Mouse (Mus musculus): ENCODE measurements around the gene B4galnt4. TPM values are rescaled to one million over a fixed set of nuclear protein-coding genes. Genes with fewer than 3 reads are reported as not detected.

The B4galnt4 gene
- polyA plus RNA-seq, 1 experiment from 2014 or later = 50.0 TPM

DNA sequence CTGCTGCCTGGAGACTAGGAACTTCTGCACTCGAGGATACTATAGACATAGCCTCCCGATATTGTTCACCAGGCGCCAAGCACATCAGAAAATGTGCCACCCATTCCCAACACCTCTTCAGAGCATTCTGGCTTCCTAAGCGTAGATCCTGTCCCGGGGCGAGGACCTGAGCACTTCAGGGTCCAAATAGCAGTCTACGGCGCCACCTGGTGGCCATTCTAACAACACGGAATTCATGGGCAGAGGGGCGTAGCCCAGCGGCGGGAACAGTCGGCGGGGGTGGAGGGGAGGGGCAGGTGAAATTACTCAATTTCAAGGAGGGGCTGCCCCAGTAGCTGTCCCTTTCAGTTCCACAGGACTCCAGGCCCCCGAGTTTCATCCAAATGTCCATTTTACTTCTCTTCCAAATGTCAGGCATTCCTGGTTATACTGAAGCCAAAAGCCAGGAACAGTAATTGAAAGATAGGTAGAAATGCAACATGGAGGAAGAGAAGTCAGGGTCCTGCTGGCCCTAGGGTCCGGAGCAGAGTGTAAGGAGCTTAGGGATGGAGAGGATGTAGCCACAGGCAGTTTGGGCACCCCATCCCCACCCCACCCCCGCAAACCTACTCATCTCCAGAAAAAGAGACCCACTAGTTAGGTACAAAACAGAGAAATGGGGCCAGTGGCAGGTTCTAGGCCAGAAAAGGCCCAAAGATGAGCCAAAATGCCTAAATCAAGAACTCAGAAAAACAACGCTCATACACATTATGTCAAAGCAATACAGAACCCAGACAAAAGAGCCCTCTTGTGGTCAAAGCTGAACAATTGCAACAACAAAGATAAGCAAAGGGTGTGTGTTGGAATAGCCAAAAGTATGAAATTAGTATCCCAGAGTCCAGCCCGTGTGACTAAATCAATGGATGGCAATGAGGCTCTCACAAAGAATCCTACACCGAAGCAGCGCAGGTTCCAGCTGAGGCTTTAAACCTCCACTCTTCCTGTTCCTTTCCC lies 12.4 kb upstream of the B4galnt4 start:
- 9% methylated on average over 21 of the region's 21 CpGs for WGBS
- ATAC-seq (replicated peaks) = peak; percentile 94
- H3K9ac ChIP-seq (replicated peaks) = peak overlapping the region; percentile 51

DNA sequence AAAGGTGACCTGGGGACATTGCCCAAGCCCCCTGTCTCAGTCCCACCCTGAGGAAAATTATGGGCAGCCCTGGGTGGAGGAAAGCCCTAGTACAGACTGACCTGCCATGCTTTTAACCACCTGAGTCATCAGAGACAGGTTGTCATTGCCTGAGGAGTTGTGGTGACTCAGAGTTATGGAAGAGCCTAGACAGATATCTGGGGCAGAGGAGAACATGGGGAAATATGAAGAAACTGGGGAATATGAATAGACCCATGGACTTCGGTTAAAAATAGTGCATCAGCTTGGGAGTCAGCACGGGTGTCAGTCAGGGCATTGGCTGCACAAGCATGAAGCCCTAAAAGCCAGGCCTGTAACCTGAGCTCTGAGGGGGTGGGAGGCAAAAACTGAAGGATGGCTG lies 11.6 kb upstream of the B4galnt4 start:
- 91% methylated on average over 2 of the region's 2 CpGs for WGBS
- Histone ChIP-seq H3K4me1 (peaks cover 14% of the 10 kb centered on the region), H3K27me3 (no peaks in the 10 kb centered on the region), H3K36me3 (no peaks in the 10 kb centered on the region), H3K27ac (replicated peaks) (no peak overlapping the region), H3K4me3 (no peak overlapping the region), H3K9me3 (no peaks in the 10 kb centered on the region), H3K9ac (replicated peaks) (no peak overlapping the region), H3K4me2 (replicated peaks) (no peak overlapping the region)
- ATAC-seq (replicated peaks) = no peak

More for the DNA sequence above, 12.4 kb upstream of the B4galnt4 start:
- H3K9me3 ChIP-seq = no peaks in the 10 kb centered on the region
- no peaks in the 10 kb centered on the region for H3K27me3 ChIP-seq
- peak overlapping the region; percentile 78 for H3K27ac ChIP-seq (replicated peaks)
- H3K4me2 ChIP-seq (replicated peaks) = peak overlapping the region; percentile 74
- H3K4me1 ChIP-seq = peaks cover 14% of the 10 kb centered on the region
- no peaks in the 10 kb centered on the region for H3K36me3 ChIP-seq
- H3K4me3 ChIP-seq = peak overlapping the region; percentile 41

DNA sequence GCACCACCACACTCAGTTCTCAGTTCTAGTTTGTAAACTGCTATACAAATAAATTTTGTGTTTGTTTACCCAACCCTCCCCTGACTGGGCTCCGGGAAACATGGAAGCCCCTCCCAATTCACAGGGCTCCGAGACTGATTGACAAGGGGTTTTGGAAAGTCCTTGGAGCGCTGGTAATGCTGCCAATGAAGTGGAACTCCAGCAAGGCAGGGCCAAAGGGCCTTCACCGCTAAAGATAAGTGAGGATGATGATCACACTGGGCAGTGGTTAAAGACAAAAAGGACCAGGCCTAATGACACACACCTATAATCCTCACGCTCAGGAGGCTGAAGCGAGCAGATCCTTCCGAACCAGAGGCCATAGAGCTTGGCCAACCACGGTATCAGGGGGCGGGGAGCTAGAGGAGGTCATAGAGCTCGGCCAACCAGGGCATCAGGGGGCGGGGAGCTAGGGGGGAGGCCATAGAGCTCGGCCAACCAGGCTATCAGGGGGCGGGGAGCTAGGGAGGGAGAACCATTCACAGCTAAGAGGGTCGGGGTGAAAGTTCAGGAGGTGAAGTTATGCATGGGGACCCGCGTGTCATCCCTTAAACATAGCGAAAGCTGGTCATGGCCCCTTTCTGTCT lies 9.7 kb upstream of the B4galnt4 start:
- WGBS = 76% methylated on average over 17 of the region's 17 CpGs

DNA sequence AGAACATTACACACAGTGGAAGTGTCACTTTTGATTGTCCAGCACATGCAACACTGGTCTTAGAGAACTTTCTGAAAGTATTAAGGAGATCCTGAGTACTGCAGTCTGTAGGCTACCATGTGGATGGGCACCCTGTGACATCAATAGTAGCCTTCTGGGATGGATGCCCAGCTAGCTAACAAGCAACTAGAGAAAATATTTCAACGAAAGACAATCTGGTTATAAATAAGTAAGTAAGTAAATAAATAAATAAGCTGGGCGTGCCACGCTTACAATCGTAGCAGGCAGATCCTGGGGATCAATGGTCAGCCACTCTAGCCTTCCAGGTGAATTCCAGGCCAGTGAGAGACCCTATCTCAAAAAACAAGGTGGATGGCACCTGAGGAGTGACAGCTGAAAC lies 8.9 kb upstream of the B4galnt4 start:
- H3K36me3 ChIP-seq = no peaks in the 10 kb centered on the region
- no peaks in the 10 kb centered on the region for H3K27me3 ChIP-seq
- no peaks in the 10 kb centered on the region for H3K9me3 ChIP-seq
- no peak for ATAC-seq (replicated peaks)
- peaks cover 14% of the 10 kb centered on the region for H3K4me1 ChIP-seq
- H3K4me3 ChIP-seq = no peak overlapping the region
- no peak overlapping the region for H3K9ac ChIP-seq (replicated peaks)
- 94% methylated on average over 4 of the region's 4 CpGs for WGBS
- H3K27ac ChIP-seq (replicated peaks) = no peak overlapping the region
- no peak overlapping the region for H3K4me2 ChIP-seq (replicated peaks)

More for the DNA sequence above, 9.7 kb upstream of the B4galnt4 start:
- Histone ChIP-seq H3K4me1 (peaks cover 14% of the 10 kb centered on the region), H3K4me2 (replicated peaks) (no peak overlapping the region), H3K4me3 (no peak overlapping the region), H3K27ac (replicated peaks) (no peak overlapping the region), H3K9ac (replicated peaks) (no peak overlapping the region), H3K9me3 (no peaks in the 10 kb centered on the region), H3K27me3 (no peaks in the 10 kb centered on the region), H3K36me3 (no peaks in the 10 kb centered on the region)
- no peak for ATAC-seq (replicated peaks)

DNA sequence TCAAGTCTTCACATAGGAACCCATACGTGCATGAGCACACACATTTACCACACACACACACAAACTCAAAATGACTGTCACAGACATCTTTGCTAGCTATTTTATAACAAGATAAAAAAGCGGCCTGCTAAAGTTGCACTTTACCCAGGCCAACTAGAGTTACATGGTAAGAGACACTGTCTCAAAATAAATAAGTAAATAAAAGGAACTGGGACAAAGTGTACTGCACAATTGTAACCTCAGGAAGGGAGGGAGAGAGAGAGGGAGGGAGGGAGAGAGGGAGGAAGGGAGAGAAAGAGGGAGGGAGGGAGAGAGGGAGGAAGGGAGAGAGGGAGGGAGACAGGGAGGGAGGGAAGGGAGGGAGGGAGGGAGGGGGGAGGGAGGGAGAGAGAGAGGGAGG lies 8.5 kb upstream of the B4galnt4 start:
- Histone ChIP-seq H3K36me3 (no peaks in the 10 kb centered on the region), H3K27me3 (no peaks in the 10 kb centered on the region), H3K4me3 (no peak overlapping the region), H3K9ac (replicated peaks) (no peak overlapping the region), H3K27ac (replicated peaks) (no peak overlapping the region), H3K4me1 (peaks cover 10% of the 10 kb centered on the region), H3K4me2 (replicated peaks) (no peak overlapping the region), H3K9me3 (no peaks in the 10 kb centered on the region)
- 81% methylated on average over 2 of the region's 2 CpGs for WGBS
- ATAC-seq (replicated peaks) = no peak

DNA sequence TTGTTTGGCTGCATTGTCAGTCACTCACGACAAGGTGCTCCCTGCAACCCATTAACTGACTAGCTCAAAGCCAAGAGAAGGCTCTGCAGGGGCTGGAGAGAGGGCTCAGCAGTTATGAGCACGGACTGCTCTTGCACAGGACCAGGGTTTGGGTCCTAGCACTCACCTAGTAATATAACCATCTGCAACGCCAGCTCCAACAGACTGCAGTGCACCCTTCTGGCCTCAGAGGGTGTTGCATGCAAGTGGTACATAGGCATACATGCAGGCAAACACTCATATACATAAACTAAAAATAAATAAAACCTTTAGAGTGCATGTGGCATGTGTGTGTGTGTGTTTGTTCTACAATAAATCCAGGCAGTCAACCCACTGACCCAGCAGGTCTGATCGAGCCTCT lies 5.1 kb upstream of the B4galnt4 start:
- WGBS = 85% methylated on average over 4 of the region's 4 CpGs
- H3K36me3 ChIP-seq = no peaks in the 10 kb centered on the region

DNA sequence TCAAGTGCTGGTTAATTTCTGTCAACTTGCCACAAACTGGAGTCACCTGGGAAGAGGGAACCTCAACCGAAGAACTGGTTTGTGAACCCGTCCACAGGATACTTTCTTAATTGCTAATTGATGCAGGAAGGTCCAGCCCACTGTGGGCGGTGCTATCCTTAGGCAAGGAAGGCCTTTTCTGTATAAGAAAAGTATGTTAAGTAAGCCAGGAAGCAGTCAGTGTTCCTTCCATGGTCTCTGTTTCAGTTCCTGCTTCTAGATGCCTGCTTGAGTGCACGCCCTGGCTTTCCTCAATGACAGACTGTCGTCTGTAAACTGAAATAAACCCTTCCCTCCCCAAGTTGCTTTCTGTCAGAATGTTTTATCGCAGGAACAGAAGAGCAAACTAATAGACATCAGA lies 3.9 kb upstream of the B4galnt4 start:
- Histone ChIP-seq H3K36me3 (no peaks in the 10 kb centered on the region), H3K27me3 (no peaks in the 10 kb centered on the region), H3K4me1 (peaks cover 16% of the 10 kb centered on the region), H3K9ac (replicated peaks) (no peak overlapping the region), H3K4me2 (replicated peaks) (no peak overlapping the region), H3K9me3 (no peaks in the 10 kb centered on the region), H3K27ac (replicated peaks) (no peak overlapping the region), H3K4me3 (no peak overlapping the region)
- no peak for ATAC-seq (replicated peaks)
- 90% methylated on average over 6 of the region's 6 CpGs for WGBS

More for the DNA sequence above, 5.1 kb upstream of the B4galnt4 start:
- H3K4me3 ChIP-seq = no peak overlapping the region
- H3K4me1 ChIP-seq = peaks cover 8% of the 10 kb centered on the region
- no peak overlapping the region for H3K4me2 ChIP-seq (replicated peaks)
- H3K9ac ChIP-seq (replicated peaks) = no peak overlapping the region
- no peak overlapping the region for H3K27ac ChIP-seq (replicated peaks)
- H3K9me3 ChIP-seq = no peaks in the 10 kb centered on the region
- no peak for ATAC-seq (replicated peaks)
- H3K27me3 ChIP-seq = no peaks in the 10 kb centered on the region

DNA sequence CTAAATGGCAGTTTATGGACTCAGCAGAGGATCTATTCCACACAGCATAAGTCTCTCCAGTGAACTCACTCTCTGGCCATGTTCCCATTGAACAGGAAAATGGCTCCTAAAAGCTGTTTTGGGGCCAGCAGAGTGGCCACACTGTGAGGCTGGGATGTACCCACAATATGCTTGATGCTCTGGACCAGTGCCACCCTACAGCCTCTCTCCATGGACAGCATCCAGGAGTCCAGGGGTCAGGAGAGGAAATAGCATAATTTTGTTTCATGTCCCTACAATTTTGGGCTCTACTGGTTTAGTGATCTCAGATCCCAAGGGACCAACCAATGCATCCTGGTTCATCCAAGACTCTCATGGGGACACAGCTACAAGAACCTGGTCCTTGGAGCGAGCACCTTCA lies 3.4 kb upstream of the B4galnt4 start:
- no peak overlapping the region for H3K27ac ChIP-seq (replicated peaks)
- H3K4me3 ChIP-seq = no peak overlapping the region
- WGBS = 100% methylated on average over 1 of the region's 1 CpGs
- H3K9ac ChIP-seq (replicated peaks) = no peak overlapping the region
- peaks cover 21% of the 10 kb centered on the region for H3K4me1 ChIP-seq
- no peak overlapping the region for H3K4me2 ChIP-seq (replicated peaks)
- H3K36me3 ChIP-seq = no peaks in the 10 kb centered on the region
- no peaks in the 10 kb centered on the region for H3K9me3 ChIP-seq
- no peak for ATAC-seq (replicated peaks)
- no peaks in the 10 kb centered on the region for H3K27me3 ChIP-seq

DNA sequence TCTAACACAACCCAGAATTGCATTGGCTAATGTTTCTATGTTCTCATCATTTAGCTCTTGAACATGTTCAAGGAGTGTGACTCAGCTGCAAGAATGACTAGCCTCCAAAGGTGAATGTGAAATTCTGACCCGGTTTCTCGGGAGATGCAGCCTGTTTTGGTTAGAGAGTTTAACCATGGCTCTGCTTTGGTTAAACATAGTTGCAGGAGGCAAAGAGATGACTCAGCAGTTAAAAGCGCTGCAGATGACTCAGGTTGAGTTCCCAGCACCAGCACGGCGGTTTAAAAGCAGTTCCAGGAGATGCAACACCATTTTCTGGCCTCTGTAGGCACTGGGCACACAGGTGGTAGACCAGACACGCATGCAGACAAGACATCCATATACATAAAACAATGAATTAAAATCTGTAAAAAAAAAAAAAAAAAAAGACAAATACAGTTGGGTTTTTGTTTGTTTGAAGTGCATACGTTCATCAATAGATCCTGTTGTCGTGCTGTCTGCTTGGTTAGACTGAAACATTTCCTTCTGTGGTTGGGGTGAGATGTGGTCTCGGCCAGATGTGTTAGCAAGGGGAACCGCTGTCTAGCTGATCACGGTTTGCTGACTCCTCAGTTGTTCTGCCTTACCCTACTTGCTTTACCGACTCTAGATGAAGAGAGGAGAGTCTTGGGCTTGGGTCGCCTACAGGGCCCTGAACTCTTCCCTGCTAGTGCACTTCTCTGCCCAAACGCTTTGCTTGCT lies 2.1 kb upstream of the B4galnt4 start:
- Histone ChIP-seq H3K9me3 (no peaks in the 10 kb centered on the region), H3K4me1 (peaks cover 28% of the 10 kb centered on the region), H3K27ac (replicated peaks) (no peak overlapping the region), H3K27me3 (no peaks in the 10 kb centered on the region), H3K4me2 (replicated peaks) (no peak overlapping the region), H3K36me3 (peaks cover 1% of the 10 kb centered on the region; the same call in 1 of the 2 replicates), H3K9ac (replicated peaks) (no peak overlapping the region), H3K4me3 (no peak overlapping the region)
- ATAC-seq (replicated peaks) = no peak
- WGBS = 94% methylated on average over 14 of the region's 14 CpGs

DNA sequence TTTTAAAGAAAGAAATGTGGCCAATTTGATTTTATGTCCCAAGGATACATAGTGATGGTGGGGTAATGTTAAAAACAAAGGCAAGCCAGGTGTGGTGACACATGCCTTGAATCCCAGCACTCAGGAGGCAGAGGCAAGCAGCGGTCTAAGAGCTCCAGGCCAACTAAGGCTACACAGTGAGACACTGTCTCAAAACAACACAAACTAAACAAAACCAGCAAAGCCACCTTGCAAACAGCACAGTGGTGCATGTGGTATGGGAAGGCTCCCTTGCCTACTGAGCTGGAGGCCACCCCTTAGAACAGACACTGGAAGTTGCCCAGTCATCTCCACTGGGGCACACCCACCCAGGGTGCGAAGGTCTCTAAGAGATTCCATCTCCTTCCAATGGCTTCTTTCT lies 975 bp upstream of the B4galnt4 start:
- no peaks in the 10 kb centered on the region for H3K9me3 ChIP-seq
- peak overlapping the region; percentile 85 for H3K27ac ChIP-seq (replicated peaks)
- peak overlapping the region; percentile 86 for H3K4me2 ChIP-seq (replicated peaks)
- peaks cover 28% of the 10 kb centered on the region for H3K4me1 ChIP-seq
- peaks cover 13% of the 10 kb centered on the region for H3K36me3 ChIP-seq
- H3K4me3 ChIP-seq = peak overlapping the region; percentile 98
- H3K9ac ChIP-seq (replicated peaks) = peak overlapping the region; percentile 100
- ATAC-seq (replicated peaks) = peak; percentile 5; the same call in 1 of the 2 replicates
- 78% methylated on average over 2 of the region's 2 CpGs for WGBS
- no peaks in the 10 kb centered on the region for H3K27me3 ChIP-seq

DNA sequence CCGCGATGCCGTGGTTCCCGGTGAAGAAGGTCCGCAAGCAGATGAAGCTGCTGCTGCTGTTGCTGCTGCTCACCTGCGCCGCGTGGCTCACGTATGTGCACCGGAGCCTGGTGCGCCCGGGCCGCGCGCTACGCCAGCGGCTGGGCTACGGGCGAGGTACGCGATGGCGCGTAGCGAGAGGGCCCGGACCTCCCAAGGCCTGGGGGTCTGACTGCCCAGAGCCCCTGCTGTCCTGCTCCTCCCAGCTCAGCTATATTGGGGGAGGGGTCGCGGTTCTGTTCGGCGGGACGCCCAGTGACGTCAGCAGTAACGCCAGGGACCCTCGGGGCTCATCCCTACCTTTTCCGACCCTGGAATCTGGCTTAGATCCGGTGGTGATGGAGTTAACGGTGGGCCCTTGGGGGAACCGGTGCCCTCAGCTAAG lies 377 bp downstream of the B4galnt4 start:
- H3K27ac ChIP-seq (replicated peaks) = peak overlapping the region; percentile 85
- H3K9me3 ChIP-seq = no peaks in the 10 kb centered on the region
- peaks cover 28% of the 10 kb centered on the region for H3K4me1 ChIP-seq
- WGBS = under 1% methylated on average over 37 of the region's 37 CpGs
- ATAC-seq (replicated peaks) = peak; percentile 64
- peak overlapping the region; percentile 86 for H3K4me2 ChIP-seq (replicated peaks)
- H3K9ac ChIP-seq (replicated peaks) = peak overlapping the region; percentile 100
- peak overlapping the region; percentile 98 for H3K4me3 ChIP-seq
- peaks cover 26% of the 10 kb centered on the region for H3K36me3 ChIP-seq
- H3K27me3 ChIP-seq = no peaks in the 10 kb centered on the region

Measured in forebrain, embryonic 15.5 days (tissue).